Mouse (Mus musculus): ENCODE measurements around the gene Usp10.

Usp10 gene

DNA sequence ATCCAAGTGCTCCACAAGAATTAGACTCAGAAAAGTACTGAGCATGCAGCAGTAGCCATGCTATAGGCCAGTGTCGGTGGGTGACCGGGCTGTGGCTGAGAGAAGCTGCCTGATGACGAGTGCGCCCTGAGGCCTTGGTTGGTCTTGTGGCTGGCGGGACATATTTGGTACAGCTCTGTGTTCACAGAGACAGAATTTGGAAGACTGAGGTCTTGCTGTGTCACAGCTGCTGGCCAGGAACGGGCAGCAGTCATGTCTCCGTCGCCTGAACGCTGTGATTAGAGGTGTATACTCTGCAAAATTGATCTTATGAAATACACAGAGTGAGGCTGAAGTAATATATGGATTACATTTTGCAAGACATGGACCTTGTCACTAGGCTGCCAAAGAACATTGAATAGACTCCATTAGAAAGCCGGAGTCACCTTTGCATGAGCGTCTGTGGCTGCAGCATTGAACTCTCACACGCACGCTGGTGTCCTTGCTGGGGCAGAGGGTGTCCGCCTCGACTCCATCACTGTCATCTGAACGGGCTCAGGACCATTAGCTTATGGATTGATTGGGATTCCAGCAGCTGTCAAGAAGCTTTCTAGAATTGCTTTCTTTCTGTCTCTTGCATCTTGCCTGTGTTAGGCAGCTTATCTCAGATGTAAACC is 6.2 kb downstream of the Usp10 start:
- DNase-seq, result no peak

DNA sequence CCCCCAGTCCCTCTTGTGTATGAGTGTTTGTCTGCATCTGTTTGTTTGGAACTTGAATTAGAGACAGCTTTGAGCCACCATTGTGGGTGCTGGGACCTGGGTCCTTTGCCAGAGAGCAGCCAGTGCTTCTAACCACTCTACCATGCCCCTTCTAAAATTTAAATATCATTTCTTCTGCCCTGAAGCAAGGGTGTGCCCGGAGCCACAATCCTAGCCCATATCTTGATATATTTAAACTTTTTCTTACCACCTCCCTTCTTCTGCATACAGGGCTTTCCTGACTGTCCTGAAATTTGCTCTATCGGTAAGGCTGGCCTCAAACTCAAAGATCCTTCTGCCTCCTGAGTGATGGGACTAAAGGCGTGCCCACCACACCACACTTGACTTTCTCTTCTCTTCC is 7.3 kb downstream of the Usp10 start:
- DNase-seq, result no peak

DNA sequence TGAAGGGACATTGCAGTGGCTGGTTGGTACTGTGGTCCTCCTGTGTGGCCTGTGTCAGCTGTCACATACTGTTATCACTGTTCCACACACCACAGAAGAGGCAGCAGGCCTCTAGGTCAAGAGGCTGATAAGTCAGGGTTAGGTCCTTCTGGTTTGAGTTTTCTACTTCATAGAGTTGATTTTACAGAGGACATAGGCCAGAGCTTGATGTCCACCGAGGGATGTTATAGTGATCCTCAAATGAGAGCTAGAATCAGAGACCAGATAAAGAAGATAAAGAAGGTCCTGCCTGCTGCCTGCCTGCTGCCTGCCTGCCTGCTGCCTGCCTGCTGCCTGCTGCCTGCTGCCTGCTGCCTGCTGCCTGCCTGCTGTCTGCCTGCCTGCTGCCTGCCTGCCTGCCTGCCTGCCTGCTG is 8.0 kb downstream of the Usp10 start:
- no peak for DNase-seq

DNA sequence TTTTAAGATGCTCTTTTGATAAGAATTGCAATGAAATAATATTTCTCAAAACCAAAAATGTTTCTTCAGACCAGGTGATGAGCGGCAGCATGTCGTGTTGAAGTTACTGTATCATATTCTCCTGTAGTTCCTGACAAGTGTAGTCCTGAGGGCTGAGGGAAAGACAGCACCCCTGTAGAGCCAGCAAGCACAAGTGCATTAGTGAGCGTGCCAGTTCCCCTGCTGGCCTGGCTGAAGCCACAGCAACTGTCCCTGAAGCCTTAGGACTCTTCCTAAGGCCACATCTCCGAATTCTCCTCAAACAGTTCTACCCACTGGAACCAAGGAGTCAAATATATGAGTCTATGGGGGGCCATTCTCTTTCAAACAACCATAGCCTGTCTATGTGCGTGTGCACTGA is 13.1 kb downstream of the Usp10 start:
- DNase-seq, result no peak

DNA sequence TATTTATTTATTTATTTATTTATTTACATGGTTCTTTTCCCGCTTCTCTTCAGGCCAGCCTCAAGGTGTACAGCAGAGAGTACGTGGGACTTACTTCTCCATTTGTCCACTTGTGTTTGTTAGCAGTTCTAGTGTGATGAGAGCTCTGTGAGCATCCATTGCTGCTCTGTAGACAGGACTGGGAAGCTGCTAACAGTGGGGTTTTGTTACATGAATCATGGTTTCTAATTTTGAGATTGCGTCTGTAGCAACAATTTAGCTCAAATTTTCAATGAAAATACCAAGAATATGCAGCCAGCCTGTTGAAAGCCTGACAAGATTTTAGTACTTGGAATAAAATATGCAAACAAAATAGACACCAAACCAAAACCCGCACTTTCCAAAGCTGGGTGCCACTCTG is 15.3 kb downstream of the Usp10 start:
- DNase-seq, result no peak

DNA sequence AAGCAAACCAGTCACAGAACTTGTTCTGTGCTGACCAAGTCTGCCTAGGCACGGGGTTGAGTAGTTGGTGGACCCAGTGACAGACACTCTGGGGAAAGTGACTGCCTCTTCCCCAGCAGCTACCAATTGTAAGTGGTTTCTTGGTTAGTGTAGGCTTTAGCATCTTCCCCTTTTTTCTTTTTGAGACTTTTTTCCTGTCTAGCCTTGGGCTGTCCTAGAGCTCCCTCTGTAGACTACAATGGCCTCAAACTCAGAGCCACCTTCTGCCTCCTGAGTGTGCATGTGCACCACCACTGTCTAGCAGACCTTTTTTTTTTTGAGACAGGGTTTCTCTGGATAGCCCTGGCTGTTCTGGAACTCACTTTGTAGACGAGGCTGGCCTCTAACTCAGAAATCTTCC is 16.3 kb downstream of the Usp10 start:
- peak in 1 of 2 experiments; percentile 47 for DNase-seq

DNA sequence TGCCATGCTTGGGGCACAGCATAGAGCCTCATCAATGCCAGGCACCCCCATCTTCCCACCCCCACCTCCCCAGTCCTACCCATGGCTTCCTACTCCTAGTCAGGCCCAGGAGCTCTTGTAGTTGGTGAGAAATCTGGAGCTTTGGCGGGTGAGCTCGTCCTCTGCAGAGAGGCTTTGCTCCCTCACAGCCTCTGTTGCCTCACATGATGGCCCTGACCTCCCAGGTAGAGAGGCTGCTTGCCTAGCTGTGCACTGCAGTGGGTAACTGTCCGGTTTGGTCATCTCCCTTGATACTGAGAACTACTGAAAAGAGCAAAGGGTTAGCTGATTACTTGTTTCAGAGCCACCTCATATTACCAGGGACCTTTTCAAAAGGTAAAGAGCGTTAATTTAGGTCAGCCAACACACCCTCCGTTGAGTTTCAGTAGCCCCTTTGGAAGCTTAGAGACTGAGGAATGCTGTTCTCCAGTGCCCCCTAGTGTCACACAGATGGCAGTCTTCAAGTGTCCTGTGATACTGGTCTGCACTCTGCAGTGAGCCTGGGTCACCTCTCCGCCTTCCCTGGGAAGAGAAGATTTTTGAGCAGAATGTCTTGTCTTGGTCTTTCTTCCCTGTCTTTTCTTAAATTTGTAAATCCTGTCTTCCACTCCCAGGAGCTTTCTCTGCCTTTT is 17.4 kb downstream of the Usp10 start:
- DNase-seq, result peak in 1 of 2 experiments; percentile 48

DNA sequence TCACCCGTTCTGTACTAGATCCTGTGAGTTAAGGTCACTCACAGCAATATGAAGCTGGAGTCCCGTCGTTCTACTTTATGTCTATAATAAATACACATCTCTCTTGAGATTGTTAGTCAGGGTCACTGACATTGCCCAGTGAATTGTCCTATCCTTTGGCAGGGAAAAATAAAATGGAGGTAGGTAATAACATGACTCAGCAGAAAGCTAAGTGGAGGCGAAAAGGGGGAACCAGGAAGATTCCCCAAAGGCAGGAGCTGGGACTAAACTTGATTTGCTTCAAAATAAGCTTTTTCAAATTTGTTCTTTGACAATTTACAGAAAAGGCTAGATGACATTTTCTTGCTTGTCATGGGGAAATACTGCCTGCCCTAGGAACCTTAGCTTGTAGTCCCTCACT is 21.2 kb downstream of the Usp10 start:
- no peak for DNase-seq

DNA sequence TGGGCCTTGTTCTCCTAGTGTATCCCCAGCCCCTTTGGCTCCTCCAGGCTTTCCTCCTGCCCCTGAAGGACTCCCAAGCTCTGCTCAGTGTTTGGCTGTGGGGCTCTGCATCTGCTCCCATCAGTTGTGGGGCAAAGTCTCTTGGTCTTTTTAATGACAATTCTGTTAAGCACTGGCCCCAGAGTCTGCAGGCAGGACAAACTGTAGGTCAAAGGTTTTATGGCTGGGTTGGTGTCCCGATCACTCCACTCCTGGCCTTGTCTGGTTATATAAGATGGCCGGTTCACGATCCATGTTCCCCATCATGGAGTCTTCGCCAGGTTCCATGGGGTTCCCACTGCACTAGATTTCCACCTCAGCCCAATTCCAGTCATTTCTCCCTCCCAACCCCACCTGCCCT is 23.5 kb downstream of the Usp10 start:
- peak in 1 of 2 experiments; percentile 52 for DNase-seq

DNA sequence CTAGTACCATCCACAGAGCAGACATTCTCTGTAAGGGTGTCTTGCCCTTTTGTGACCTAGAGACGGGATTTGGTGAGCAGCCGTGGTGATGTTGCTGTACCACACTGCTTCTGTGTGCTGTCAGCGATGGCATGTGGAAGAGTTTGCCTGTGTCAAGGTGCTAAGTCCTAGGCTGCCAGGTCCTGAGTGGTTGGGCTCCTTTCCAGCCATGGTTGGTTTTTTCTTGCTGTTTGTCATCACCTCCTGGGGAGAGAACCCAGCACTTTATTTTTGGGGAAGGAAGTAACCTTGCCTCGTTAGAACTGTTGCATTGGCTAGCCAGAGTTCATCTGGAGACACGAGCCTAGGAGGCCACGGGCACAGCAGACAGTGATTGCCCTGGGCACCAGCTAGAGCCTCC is 25.4 kb downstream of the Usp10 start:
- peak in 1 of 2 experiments; percentile 68 for DNase-seq

DNA sequence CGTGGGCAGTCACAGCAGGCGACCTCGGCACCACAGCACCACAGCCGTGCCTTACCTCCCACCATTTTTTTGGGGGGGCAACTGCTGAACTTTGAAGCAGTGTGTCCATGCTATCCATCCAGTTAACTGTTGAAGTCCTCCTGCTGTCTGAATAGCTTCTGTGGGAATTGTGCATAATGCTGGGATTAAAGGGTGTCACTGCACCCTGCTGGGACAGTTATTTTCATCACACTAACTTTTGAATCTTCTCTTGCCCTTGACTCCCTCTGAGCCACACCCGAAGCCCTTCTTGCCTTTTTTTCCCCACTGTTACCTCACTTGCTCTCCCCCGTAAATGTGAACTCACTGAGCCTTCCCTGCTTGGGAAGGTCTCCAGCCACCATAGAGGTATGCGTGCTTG is 28.3 kb downstream of the Usp10 start:
- no peak for DNase-seq

DNA sequence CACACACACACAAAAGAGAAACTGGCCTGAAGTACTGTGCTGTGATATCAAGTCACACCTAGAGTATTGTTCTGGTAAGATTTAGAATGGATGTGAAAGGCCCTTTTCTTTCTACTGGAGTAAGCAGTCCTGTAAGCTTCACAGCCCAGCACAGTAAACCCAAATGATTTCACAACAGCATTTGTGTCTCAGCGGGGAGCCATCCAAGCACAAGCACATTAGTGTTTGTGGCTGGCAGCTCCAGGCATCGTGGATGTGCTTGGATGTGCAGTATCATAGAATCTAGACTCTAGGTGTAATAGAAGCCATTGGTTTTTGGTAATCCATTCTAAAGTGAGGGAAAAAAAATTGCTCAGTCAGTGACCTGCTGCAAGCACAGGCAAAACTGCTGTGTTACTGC is 29.2 kb downstream of the Usp10 start:
- DNase-seq, result no peak

DNA sequence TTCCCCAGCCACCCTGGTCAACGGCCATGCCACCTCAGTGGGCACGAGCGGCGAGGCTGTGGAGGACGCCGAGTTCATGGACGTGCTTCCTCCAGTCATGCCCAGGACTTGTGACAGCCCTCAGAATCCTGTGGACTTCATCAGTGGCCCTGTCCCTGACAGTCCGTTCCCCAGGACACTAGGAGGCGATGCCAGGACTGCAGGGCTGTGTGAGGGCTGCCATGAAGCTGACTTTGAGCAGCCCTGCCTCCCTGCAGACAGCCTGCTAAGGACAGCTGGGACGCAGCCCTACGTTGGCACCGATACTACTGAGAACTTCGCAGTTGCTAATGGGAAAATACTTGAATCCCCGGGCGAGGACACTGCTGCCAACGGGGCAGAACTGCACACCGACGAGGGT is 31.3 kb downstream of the Usp10 start:
- DNase-seq, result no peak

DNA sequence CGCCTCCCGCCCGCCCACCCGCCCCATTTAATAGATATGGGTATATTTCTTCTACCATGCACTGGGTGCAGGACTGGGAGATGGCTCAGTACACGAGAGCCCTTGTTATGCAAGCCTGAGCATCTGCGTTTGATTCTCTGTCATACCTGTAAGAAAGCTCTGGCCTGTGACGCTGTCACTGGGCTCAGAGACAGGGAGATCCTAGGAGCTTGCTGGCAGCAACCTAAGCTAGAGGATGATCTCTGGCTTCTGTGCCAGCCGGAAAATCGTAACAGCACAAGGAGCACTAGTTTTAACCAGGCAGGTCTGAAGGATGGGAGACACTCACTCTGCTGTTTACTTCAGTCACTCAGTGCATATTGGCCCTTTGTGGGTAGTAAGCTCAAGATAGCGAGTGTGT is 33.5 kb downstream of the Usp10 start:
- DNase-seq, result no peak

DNA sequence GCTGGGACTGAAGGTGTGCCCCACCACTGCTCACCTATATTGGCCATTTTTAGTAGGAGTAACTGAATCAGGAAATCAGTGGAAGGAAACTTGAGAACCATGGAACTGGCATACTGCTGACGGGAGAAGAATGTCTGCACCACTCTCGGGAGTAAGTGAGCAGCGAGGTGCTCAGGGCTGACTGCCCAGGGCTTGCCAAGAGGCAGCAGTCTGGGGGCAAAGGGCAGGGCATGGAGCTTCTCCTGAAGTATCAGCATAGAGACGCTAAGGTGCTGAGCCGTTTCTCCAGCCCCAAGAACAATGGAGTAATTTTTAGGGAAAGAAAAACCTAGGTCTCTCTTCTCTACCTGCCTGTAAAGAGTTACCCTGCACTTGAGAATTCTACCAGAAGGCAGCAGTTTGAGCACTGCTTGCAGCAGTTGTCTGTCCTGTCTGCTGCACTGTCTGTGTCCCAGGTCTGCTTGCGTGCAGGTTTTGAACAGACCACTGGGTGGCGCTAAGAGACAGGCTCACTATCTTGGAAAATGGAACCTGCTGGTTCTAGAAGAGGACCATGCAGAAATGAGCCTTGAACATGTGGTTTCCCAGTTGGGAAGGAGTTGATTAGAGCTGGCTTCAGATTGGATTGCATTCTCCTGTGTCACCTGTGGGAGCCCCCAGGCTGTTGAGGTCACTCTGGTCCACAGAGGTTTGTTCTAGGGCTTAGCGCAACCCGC is 34.1 kb downstream of the Usp10 start:
- peak; percentile 80 to 84 for DNase-seq

DNA sequence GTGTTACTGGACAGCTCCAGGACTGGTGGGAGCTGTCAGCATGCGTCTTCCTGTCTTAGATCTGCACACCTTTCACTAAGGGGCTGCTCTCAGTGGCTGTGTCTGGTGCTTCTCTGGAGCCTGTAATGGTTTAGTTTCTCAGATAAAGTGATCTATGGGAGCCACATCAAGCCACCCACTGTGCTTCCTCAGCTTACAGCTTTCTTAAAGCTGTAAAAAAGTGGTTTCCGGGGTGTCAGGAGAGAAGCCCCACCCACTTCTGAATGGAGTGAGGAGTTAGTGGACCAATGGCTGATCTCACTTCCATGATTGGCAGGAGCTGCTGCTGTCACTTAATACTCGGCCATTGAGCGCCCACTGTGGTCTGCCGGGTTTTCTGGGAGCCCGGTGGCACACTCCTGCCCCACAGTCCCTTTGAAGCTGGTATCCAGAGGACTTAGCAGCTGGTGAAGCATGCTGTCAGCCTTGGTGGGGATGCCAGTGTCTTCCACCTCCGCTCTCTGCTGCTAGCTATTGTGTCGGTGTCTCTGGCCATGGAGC is 36.2 kb downstream of the Usp10 start:
- no peak for DNase-seq

DNA sequence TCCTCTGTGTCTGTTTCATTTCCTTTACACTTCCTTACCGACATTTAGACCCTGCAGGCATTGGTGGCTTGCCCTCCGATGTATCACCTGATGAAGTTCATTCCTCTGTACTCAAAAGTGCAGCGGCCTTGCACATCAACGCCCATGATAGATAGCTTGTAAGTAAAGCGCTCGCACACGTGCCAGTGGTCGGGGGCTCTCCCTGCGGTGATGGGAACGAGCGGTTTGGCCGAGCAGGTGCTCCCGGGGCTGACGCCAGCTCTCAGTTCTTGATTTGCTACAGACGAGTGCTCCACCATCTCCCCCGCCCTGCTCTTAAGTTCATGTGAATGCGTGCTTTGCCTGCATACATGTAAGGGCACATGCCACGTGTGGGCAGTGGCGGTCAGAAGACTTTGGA is 37.5 kb downstream of the Usp10 start:
- no peak for DNase-seq

DNA sequence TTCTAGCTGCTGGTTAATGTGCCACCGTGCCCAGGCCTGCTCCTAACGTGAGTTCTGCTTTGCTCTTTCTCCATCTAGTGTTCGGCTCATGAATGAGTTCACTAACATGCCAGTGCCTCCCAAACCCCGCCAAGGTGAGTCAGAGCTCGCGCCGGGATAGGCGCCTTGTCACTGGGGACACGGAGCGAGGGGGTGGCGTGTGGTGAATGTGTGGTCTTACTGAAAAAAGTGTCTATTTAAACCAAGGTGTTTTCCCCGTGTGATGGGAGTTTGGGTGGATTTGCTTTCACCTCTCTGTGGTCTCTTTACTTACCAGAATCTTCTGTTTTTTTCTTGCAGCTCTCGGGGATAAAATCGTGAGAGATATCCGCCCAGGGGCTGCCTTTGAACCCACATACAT is 38.2 kb downstream of the Usp10 start:
- DNase-seq, result no peak

DNA sequence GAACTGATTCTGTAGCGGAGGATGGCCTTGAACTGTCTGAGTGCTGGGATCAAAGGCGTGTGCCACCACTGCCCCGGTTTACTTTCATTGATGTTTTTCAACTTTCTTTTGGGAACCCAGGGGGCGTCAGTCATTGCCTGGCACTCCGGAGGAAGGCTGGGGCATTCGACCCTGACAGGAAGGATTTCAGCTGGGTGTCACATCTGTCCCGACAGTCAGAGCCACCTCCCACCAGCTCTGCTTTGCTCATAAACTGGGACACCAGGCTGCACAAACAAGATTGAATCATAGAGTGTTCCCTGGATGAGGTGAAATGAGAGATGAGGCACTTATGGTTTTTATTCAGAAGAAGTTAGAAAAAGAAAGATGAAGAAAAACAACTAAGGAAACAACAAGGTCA is 42.1 kb downstream of the Usp10 start:
- DNase-seq, result no peak

DNA sequence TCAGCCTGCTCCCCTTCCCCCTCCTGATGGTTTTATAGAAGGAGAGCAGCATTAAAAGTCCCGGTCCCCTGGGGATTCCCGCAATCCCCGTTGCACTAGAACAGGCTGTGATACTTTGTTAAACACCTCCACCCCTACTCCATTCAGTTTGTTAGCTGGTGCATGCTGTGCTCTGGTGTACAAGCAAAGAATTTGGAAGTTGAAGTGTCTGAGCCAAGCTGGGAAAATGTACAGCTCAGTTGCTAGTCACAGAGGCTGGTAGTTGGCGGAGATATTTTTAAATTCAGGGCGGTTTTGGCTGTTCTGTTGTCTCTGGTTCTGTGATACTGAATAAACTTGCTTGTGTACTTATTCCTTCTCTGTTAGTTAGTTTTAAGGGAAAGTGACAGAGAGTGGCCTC is 42.6 kb downstream of the Usp10 start:
- DNase-seq, result no peak

DNA sequence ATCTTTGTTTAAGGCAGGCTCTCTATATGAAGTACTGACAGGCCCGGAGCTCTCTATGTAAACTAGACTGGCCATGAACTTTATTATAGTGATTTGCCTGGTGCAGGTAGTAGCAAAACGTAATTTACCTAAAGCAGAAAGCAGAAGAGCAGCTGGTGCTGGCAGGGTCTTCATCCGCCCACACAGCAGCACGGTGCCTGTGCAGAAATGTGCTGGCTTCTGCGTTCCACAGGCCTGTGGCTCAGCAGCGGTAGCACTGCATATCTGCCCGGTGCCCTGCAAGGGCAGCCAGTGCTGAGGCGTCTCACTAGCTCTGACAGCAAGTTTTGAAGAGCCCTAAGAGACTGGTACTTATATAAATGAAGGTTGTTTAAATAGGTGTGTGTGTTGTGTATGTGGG is 45.2 kb downstream of the Usp10 start:
- no peak for DNase-seq

DNA sequence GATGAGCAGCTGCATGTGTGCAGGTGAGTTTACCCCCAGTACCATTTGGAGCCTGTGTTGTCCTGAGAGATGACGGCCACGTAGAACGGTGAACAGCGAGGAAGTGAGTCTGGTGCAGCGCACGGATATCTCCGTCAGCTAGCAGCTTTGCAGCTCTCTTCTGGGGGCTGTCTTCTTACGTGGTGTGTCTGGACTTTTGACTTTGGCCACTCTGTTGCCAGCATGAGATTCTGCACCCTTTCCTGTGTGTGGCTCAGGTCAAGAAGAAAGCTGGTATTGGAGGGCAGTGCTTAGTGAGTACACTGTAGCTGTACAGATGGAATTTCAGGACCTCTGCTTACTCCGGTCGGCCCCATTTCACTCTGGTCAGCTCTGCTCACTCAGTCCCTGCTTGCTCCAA is 47.9 kb downstream of the Usp10 start:
- DNase-seq, result peak; percentile 57 to 64

DNA sequence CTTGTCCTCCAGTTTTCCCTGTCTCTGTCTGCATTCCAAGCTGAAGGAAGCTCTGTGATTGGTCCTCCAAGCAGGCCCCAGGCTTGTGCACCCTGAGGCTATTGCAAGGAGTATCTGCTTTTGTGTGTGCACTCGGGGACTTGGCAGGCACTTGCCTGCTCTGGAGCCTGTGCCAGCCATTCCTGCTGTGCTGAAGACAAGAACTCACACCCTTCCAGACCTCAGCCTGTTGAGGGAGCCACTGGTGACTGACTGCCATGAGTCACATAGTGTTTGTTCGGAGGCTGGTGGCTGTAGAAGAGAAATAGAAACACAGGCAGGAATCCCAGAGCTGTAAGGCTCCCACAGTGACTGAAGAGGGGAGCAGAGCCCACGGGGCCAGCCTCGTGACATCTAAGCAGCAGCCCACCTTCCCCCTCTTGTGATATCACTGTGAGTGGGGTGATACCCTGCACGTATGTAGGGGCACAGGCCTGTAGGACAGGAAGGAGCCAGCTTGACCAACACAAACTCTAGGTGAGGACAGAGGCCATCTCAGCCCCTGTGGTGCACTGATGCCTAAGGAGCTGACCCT is 50.5 kb downstream of the Usp10 start:
- DNase-seq, result no peak

DNA sequence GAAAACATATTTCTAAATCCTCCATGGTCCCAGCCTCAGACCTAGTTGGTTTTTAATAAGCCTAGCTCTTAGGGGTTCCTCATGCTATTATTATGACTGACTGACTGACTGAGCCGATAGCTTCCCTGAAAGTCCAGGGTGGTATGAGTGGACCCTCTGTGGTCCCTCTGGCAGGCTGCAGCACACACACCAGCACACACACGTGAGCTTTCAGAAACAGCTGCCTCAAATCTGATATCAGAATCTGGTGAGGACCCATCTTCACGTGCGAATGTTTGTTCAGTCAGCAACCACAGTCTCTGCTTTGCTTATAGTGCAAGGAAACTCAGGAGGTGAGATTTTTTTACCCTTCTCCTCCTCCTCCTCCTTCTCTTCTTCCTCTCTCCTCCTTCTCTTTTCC is 54.7 kb downstream of the Usp10 start:
- DNase-seq, result no peak
